Mouse (Mus musculus) stomach, postnatal 0 days (tissue): Measurements from ENCODE around the gene Akt3.

Source experiments
- CTCF ChIP-seq: IDR thresholded peaks from 2 replicates; pipeline ENCODE4 v1.5.1; 2016; ENCODE audit warnings: antibody characterized with exemption, low read depth, mild to moderate bottlenecking, moderate library complexity
- EP300 ChIP-seq: optimal IDR thresholded peaks from 2 replicates; pipeline ENCODE3; 2016; ENCODE audit warnings: antibody characterized with exemption

DNA sequence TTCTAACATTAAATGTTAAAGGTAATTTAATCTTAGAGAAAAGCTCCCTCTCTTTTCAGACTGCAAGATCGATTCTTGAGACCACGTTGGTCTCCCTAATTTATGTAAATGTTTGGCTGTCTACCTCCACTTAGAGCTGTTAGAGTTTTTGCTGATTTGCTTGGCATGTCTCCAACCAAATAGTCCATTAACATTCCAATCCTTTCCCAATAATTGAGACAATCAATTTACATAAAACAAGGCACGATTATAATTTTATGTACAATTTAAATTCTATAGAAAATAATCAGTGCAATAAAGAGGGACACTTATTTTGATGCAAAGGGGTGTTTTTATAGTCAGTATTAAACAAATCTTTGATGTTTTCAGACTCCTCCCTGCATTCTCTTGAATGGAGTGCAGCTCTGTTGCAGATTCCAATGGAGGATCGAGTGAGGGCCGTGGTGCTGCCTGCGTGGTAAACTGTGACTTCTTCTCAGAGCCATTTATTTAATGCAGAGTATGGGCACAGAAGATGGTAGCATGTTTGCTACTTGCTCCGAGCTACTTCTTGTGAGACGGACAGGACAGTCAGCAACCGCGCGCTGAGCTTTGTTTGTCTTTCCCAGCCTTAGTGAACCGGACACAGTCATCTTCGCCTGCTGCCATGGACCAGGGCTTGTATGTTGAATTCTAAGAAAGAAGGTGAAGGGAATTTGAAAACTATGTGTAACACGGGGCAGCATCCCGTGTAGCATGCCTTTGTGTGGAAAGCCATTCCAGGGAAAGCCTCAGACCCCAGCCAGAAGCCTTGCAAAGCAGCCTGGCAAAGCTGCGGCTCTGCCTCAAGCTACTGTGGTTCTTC, 287.1 kb downstream of the Akt3 start:
- TF ChIP-seq CTCF (no peak), EP300 (no peak)
